Mouse (Mus musculus) embryonic facial prominence, embryonic 14.5 days (tissue): ENCODE measurements around the gene Pak2. TPM values are rescaled to one million over a fixed set of nuclear protein-coding genes. Genes with fewer than 3 reads are reported as not detected.

Source experiments
- ATAC-seq: fragments of 200-750 bp; cut with Nextera tagmentation; 2 replicates; pipeline ENCODE4 v1.8.0; 2017; ENCODE audit warnings: low read depth, moderate number of reproducible peaks, moderate TSS enrichment
- DNase-seq: peaks from one replicate; pipeline ENCODE4 v3.0.0-alpha.2; 2015; ENCODE audit warnings: low spot score
- H3K27ac ChIP-seq: fragments of 300-500 bp; sonication (generic); replicated peaks from 2 replicates; pipeline ENCODE4 v1.5.1; 2014; ENCODE audit warnings: low read depth, mild to moderate bottlenecking, low read length, moderate library complexity
- H3K27me3 ChIP-seq: fragments of 300-500 bp; sonication (generic); replicated peaks from 2 replicates; pipeline ENCODE4 v1.6.1; 2014; ENCODE audit warnings: low read length; ENCODE audit not compliant: control insufficient read depth, insufficient read depth
- H3K36me3 ChIP-seq: fragments of 300-500 bp; sonication (generic); 2 replicates; pipeline ENCODE4 v1.6.1; 2014; ENCODE audit warnings: low read length, mixed read lengths; ENCODE audit not compliant: control insufficient read depth, insufficient read depth
- H3K4me1 ChIP-seq: fragments of 300-500 bp; sonication (generic); 2 replicates; pipeline ENCODE4 v1.6.1; 2014; ENCODE audit warnings: antibody characterized with exemption, low read length; ENCODE audit not compliant: control insufficient read depth, insufficient read depth
- H3K4me2 ChIP-seq: fragments of 300-500 bp; sonication (generic); 2 replicates; pipeline ENCODE4 v1.6.1; 2014; ENCODE audit warnings: low read depth, mild to moderate bottlenecking, low read length, moderate library complexity, mixed read lengths
- H3K4me3 ChIP-seq: fragments of 300-500 bp; sonication (generic); 2 replicates; pipeline ENCODE4 v1.5.1; 2014; ENCODE audit warnings: low read depth, mild to moderate bottlenecking, low read length
- H3K9ac ChIP-seq: fragments of 300-500 bp; sonication (generic); 2 replicates; pipeline ENCODE4 v1.6.1; 2014; ENCODE audit warnings: low read depth, mild to moderate bottlenecking, low read length, moderate library complexity, mixed read lengths
- H3K9me3 ChIP-seq: fragments of 300-500 bp; sonication (generic); 2 replicates; pipeline ENCODE4 v1.6.1; 2016; ENCODE audit warnings: low read length; ENCODE audit not compliant: control insufficient read depth
- WGBS: fragments of 180-500 bp; shearing (Covaris S2); extraction: QIAGEN DNeasy Blood & Tissue Kit; methylation state at CpG from one replicate; pipeline ENCODE4 v1.1.7; 2014; 5-methylcytosine and 5-hydroxymethylcytosine counted together
- microRNA-seq: library from miRNA; unstranded; fragments of <30 nt; microRNA quantifications from one replicate; pipeline ENCODE4, GENCODE M21; 2016; ENCODE audit warnings: borderline number of aligned reads
- polyA plus RNA-seq: library from polyadenylated mRNA; unstranded; fragments of >200 nt; fragmentation: Nextera tagmentation; extraction: Ambion mirVana; gene quantifications from 2 replicates; pipeline ENCODE4 v1.2.1, GENCODE M21; 2014

Pak2 gene
- polyA plus RNA-seq, 1 experiment from 2014 or later: 36.3 TPM

DNA sequence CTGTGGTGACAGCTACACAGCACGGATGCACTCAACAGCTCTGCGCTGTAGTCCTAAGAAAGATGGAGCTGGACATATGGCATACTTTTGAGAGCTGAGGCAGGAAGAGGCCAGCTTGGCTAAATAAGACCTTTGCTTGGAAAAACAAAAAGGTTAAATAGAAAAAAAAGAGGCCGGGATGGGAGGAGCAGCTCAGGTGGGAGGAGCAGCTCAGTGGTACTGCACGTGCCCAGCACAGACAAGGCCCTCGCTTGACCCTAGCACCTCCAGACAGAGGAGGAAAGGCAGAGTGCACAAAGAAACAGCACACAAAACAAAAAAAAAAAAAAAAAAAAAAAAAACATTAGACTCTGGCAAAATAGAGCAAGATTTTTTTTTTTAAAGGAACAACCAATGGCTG lies 82.8 kb downstream of the Pak2 start:
- WGBS: 85% methylated on average over 5 of the region's 5 CpGs
- no peak overlapping the region for H3K27ac ChIP-seq
- H3K4me3 ChIP-seq: no peak overlapping the region
- H3K4me1 ChIP-seq: no peaks in the 10 kb centered on the region
- ATAC-seq (no peak), DNase-seq (no peak)
- no peaks in the 10 kb centered on the region for H3K27me3 ChIP-seq
- peaks cover 19% of the 10 kb centered on the region; the same call in 1 of the 2 replicates for H3K36me3 ChIP-seq
- no peak overlapping the region for H3K9ac ChIP-seq
- no peak overlapping the region for H3K4me2 ChIP-seq
- H3K9me3 ChIP-seq: no peaks in the 10 kb centered on the region

DNA sequence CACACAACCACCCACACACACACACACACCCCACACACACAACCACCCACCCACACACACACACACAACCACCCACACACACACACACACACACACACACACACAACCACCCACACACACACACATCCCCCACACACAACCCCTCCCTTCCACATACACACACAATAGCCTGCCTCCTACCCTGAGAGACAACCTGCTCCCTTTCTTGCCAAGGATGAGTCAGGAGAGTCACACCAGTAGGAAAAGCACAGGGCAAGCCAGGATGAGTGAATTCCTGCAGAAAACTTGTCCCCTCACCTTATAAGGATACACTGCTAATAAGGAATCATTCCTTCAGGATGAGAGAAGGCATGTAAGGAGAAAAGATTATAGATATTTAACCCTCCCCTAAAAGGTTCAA lies 85.2 kb downstream of the Pak2 start:
- H3K27me3 ChIP-seq: no peaks in the 10 kb centered on the region
- no peaks in the 10 kb centered on the region for H3K4me1 ChIP-seq
- H3K9me3 ChIP-seq: no peaks in the 10 kb centered on the region
- no peak for DNase-seq
- no peak overlapping the region for H3K4me2 ChIP-seq
- H3K27ac ChIP-seq: no peak overlapping the region
- peaks cover 20% of the 10 kb centered on the region for H3K36me3 ChIP-seq
- H3K4me3 ChIP-seq: no peak overlapping the region
- ATAC-seq: no peak
- no peak overlapping the region for H3K9ac ChIP-seq

DNA sequence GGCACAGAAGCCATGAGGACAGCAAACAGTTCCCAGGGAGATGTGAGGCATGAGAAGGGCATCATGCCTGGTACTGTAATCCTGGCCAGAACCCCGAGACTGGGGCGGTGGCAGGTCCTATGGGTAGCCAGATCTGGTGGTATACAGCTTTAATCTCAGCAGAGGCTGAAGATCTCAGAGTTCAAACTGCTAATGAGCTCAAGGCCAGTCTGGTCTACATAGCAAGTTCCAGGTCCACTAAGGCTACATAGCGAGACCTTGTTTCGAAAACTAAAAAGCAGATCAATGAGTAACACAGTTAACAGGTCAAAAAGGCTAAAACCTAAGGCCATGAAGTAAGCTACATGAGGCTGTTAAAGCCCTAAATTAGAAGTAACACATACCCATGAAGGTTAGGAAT lies 85.9 kb downstream of the Pak2 start:
- H3K4me3 ChIP-seq: no peak overlapping the region
- H3K27ac ChIP-seq: no peak overlapping the region
- no peak for DNase-seq
- 100% methylated on average over 4 of the region's 4 CpGs for WGBS
- no peaks in the 10 kb centered on the region for H3K4me1 ChIP-seq
- no peaks in the 10 kb centered on the region for H3K27me3 ChIP-seq
- no peak overlapping the region for H3K4me2 ChIP-seq
- ATAC-seq: no peak
- no peaks in the 10 kb centered on the region for H3K9me3 ChIP-seq
- H3K36me3 ChIP-seq: peaks cover 27% of the 10 kb centered on the region
- no peak overlapping the region for H3K9ac ChIP-seq

DNA sequence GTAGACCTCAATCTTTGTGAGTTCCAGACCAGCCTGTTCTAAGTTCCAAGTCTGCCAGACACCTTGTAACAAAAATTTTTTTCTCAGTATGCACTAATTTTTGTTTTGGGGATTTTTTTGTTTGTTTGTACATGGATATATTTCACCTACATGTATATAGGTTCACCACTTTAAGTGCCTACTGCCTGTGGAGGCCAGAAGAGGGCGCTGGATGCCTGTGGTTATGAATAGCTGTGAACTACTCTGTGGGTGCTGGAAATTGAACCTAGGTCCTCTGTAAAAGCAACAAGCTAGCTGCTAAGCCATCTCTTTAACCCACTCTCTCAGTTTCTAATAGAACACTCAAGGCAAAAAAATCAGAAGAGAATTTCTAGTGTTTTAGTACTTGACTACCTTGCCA lies 87.1 kb downstream of the Pak2 start:
- no peak overlapping the region for H3K4me2 ChIP-seq
- no peak overlapping the region for H3K4me3 ChIP-seq
- H3K27me3 ChIP-seq: no peaks in the 10 kb centered on the region
- H3K4me1 ChIP-seq: no peaks in the 10 kb centered on the region
- peaks cover 34% of the 10 kb centered on the region for H3K36me3 ChIP-seq
- no peak overlapping the region for H3K27ac ChIP-seq
- no peak overlapping the region for H3K9ac ChIP-seq
- ATAC-seq (no peak), DNase-seq (no peak)
- WGBS: 42% methylated on average over 1 of the region's 1 CpGs
- H3K9me3 ChIP-seq: no peaks in the 10 kb centered on the region

DNA sequence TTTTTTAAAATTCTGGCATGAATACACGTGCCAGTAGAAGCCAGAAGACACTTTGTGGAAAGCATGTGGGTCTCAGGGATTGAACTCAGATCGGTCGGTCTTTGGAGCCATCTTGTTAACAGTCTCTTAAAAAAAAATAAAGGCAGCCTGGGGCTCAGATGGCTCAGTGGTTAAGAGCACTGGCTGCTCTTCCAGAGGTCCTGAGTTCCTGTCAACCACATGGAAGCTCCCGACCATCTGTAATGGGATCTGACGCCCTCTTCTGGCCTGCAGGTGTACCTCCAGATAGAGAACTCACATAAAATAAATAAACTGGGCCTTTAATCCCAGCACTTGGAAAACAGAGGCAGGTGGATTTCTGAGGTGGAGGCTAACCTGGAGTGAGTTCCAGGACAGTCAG lies 98.2 kb downstream of the Pak2 start:
- H3K9ac ChIP-seq: no peak overlapping the region
- H3K9me3 ChIP-seq: no peaks in the 10 kb centered on the region
- H3K36me3 ChIP-seq: peaks cover 54% of the 10 kb centered on the region
- no peak overlapping the region for H3K4me3 ChIP-seq
- H3K4me1 ChIP-seq: no peaks in the 10 kb centered on the region
- WGBS: 77% methylated on average over 5 of the region's 5 CpGs
- no peak overlapping the region for H3K4me2 ChIP-seq
- ATAC-seq: no peak
- H3K27ac ChIP-seq: no peak overlapping the region
- no peak for DNase-seq
- no peaks in the 10 kb centered on the region for H3K27me3 ChIP-seq

DNA sequence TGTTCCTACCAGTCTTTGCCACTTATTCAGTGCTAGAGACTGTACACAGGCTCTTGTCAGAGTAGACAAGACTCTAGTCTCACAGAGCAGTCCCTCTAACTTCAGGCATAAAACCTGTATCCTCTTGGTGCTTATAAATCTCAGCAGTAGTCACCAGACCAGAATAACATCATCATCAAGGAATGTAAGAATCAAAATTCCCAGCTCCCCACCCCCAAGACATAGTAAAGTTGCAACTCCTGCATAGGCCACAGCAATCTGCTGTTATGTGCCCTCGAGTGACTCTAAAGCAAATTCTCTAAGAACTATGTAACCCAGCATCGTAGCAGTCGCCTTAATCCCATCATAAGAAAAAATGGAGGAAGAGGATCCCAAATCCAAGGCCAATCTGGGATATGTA lies 99.6 kb downstream of the Pak2 start:
- no peak overlapping the region for H3K4me2 ChIP-seq
- no peak for ATAC-seq
- H3K4me1 ChIP-seq: no peaks in the 10 kb centered on the region
- WGBS: 95% methylated on average over 3 of the region's 3 CpGs
- H3K9ac ChIP-seq: no peak overlapping the region
- no peak overlapping the region for H3K27ac ChIP-seq
- no peak for DNase-seq
- no peaks in the 10 kb centered on the region for H3K27me3 ChIP-seq
- H3K4me3 ChIP-seq: no peak overlapping the region
- H3K36me3 ChIP-seq: peaks cover 54% of the 10 kb centered on the region
- H3K9me3 ChIP-seq: no peaks in the 10 kb centered on the region

DNA sequence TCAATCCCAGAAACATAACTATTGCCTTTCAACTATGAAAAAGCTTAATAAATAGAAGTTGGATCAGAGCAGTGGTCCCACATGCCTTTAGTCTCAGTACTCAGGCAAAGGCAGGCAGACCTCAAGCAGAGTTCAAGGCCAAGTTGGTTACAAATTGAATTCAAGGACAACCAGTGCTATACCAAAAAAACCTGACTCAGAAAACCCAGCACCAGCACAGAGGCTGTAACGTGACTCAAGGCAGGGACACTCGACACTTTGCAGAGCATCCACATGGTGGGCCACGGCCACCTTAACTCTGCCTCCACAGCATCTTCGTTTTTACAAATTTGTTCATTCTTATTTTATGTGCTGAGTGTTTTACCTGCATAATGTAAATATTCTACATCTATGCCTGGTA lies 103.9 kb downstream of the Pak2 start:
- Histone ChIP-seq H3K9ac (no peak overlapping the region), H3K4me2 (no peak overlapping the region), H3K9me3 (no peaks in the 10 kb centered on the region), H3K4me3 (no peak overlapping the region), H3K27me3 (no peaks in the 10 kb centered on the region), H3K36me3 (peaks cover 73% of the 10 kb centered on the region), H3K4me1 (no peaks in the 10 kb centered on the region), H3K27ac (no peak overlapping the region)
- 89% methylated on average over 4 of the region's 4 CpGs for WGBS
- DNase-seq (no peak), ATAC-seq (no peak)

Small RNAs within 50 kb of the gene (microRNA-seq; reads per million reads assigned to microRNA genes)
- gene Gm26269: not detected

Other genes with a start within 250 kb of the Pak2 start
- gene Meltf, start 200.5 kb downstream of the Pak2 start, polyA plus RNA-seq: 2.1 and 3.1 TPM in 2 replicates
- gene Pigz, start 145.5 kb downstream of the Pak2 start, polyA plus RNA-seq: 0.59 and 0.70 TPM in 2 replicates
- 93.5 and 94.0 TPM in 2 replicates for gene 0610012G03Rik, start 130.8 kb downstream of the Pak2 start, polyA plus RNA-seq
- 96.3 and 109 TPM in 2 replicates for gene Ncbp2, start 130.8 kb downstream of the Pak2 start, polyA plus RNA-seq
- gene Senp5, start 76.1 kb downstream of the Pak2 start, polyA plus RNA-seq: 7.8 and 8.2 TPM in 2 replicates
- 88.2 and 92.4 TPM in 2 replicates for gene Pigx, start 20.4 kb upstream of the Pak2 start, polyA plus RNA-seq
- gene Cep19, start 20.5 kb upstream of the Pak2 start, polyA plus RNA-seq: 26.0 and 29.4 TPM in 2 replicates
- gene Nrros, start 86.3 kb upstream of the Pak2 start, polyA plus RNA-seq: 23.1 and 23.7 TPM in 2 replicates
- gene Bex6, start 100.5 kb upstream of the Pak2 start, polyA plus RNA-seq: not detected in 2 replicates
- gene Fbxo45, start 167.8 kb upstream of the Pak2 start, polyA plus RNA-seq: 13.4 and 14.0 TPM in 2 replicates
- gene Wdr53, start 167.9 kb upstream of the Pak2 start, polyA plus RNA-seq: 17.3 and 20.0 TPM in 2 replicates
- not detected in 2 replicates for gene Smco1, start 192.1 kb upstream of the Pak2 start, polyA plus RNA-seq
- gene Rnf168, start 198.1 kb upstream of the Pak2 start, polyA plus RNA-seq: 22.0 and 23.4 TPM in 2 replicates